Mouse (Mus musculus) heart, embryonic 10.5 days (tissue): ENCODE data around the gene Tmem175. TPM values are rescaled to one million over a fixed set of nuclear protein-coding genes. Genes with fewer than 3 reads are reported as not detected.
A peak's percentile ranks its signal among the peaks of the same experiment; 100 is the strongest.

Experiments used
- DNase-seq: peaks from one replicate; pipeline ENCODE4 v3.0.0-alpha.2; 2017; ENCODE audit warnings: low spot score
- H3K27ac ChIP-seq: fragments of 300-500 bp; sonication (generic); 2 replicates; pipeline ENCODE4 v1.5.1; 2016; ENCODE audit warnings: mild to moderate bottlenecking
- H3K27me3 ChIP-seq: fragments of 300-500 bp; sonication (generic); 2 replicates; pipeline ENCODE4 v1.6.1; 2016; ENCODE audit warnings: mild to moderate bottlenecking; ENCODE audit not compliant: poor library complexity, insufficient read depth, severe bottlenecking
- H3K36me3 ChIP-seq: fragments of 300-500 bp; sonication (generic); 2 replicates; pipeline ENCODE4 v1.6.1; 2016; ENCODE audit warnings: mild to moderate bottlenecking, moderate library complexity
- H3K4me1 ChIP-seq: fragments of 300-500 bp; sonication (generic); 2 replicates; pipeline ENCODE4 v1.6.1; 2016; ENCODE audit warnings: mild to moderate bottlenecking
- H3K4me3 ChIP-seq: fragments of 300-500 bp; sonication (generic); 2 replicates; pipeline ENCODE4 v1.5.1; 2016; ENCODE audit warnings: mild to moderate bottlenecking, moderate library complexity
- H3K9me3 ChIP-seq: fragments of 300-500 bp; sonication (generic); 2 replicates; pipeline ENCODE4 v1.6.1; 2016; ENCODE audit warnings: mild to moderate bottlenecking, moderate library complexity
- WGBS: fragments of 180-500 bp; shearing (Covaris S2); methylation state at CpG from one replicate; pipeline ENCODE4 v1.1.7; 2016; 5-methylcytosine and 5-hydroxymethylcytosine counted together
- polyA plus RNA-seq: library from polyadenylated mRNA; unstranded; fragments of >200 nt; fragmentation: Nextera tagmentation; extraction: Ambion mirVana; gene quantifications from 2 replicates; pipeline ENCODE4 v1.2.1, GENCODE M21; 2016

Tmem175 gene
- polyA plus RNA-seq, 1 experiment from 2014 or later = 20.3 TPM

DNA sequence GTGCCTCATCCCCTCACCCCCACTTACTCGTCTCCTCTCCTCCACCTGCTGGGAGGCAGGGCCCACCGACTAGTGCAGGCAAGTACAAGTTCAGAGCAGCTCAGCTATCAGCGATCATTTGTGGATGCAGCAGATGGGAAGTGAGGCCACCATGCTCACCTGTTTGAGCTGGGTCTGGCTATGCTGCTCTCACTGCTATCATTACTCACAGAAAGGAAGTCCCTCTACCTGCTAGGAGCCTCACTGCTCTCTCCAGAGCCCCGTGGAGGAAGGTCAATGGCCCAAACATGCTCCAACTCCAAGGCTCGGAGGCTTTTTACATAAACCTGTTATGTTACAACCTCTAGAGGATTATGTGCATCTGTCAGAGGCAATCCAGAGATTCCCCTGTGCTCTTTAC, 27.8 kb downstream of the Tmem175 start:
- 79% methylated on average over 5 of the region's 5 CpGs for WGBS
- Histone ChIP-seq H3K27ac (no peak overlapping the region), H3K4me3 (no peak overlapping the region), H3K36me3 (peaks cover 55% of the 10 kb centered on the region), H3K4me1 (peaks cover 8% of the 10 kb centered on the region), H3K9me3 (no peaks in the 10 kb centered on the region), H3K27me3 (no peaks in the 10 kb centered on the region)
- DNase-seq = peak; percentile 52

- no peak overlapping the region for H3K27ac ChIP-seq
- H3K27me3 ChIP-seq = no peaks in the 10 kb centered on the region; the same call in 1 of the 2 replicates
- no peak overlapping the region for H3K4me3 ChIP-seq
- peak; percentile 61 for DNase-seq
- peaks cover 43% of the 10 kb centered on the region for H3K36me3 ChIP-seq
- H3K9me3 ChIP-seq = no peaks in the 10 kb centered on the region
- WGBS = 83% methylated on average over 1 of the region's 1 CpGs
- peaks cover 8% of the 10 kb centered on the region for H3K4me1 ChIP-seq
Measured at GRCm38 (mm10) chr5:108658611-108659010, 29.0 kb downstream of the Tmem175 start.

- H3K4me1 ChIP-seq = peaks cover 8% of the 10 kb centered on the region
- no peaks in the 10 kb centered on the region for H3K9me3 ChIP-seq
- H3K36me3 ChIP-seq = peaks cover 30% of the 10 kb centered on the region
- peak within 1 kb of the TSS; percentile 88 for H3K27ac ChIP-seq
- 11% methylated on average over 24 of the region's 24 CpGs for WGBS
- peak within 1 kb of the TSS; percentile 92 for H3K4me3 ChIP-seq
- DNase-seq = no peak
- H3K27me3 ChIP-seq = peaks cover 7% of the 10 kb centered on the region; the same call in 1 of the 2 replicates
Measured at GRCm38 (mm10) chr5:108659698-108660631, 30.4 kb downstream of the Tmem175 start, which contains the start of gene Idua. Gene Idua, plus strand, starts transcription at chr5:108660331.

DNA sequence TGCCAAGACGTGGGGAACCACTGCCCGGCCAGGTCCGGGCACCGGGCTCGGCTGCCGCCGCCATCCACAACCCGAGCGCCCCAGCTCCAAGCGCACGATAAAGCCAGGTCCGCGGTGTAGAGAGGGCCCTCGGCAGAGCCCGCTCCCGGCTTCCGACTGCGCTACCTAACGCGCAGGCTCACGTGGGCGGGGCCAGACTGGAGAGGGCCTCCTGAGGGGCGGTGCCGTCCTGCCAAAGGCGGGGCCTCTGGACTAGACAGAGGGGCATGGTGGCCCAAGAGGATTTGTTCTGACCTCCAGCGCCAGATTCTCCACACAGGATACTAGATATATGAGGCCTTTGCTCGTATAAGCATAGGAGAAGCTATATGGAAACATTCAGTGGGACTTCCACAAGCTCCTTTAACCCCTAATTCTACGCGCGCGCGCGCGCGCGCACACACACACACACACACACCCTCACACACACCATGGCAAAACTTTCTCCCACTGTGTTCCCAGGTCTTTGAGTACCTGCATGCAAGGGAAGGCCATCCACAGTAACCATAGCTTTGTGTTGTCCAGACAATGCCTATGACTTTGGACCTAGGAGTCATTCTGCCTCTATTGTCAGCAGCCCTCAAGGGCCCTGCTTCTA, 31.2 kb downstream of the Tmem175 start:
- Histone ChIP-seq H3K4me3 (peak overlapping the region; percentile 92), H3K27me3 (peaks cover 9% of the 10 kb centered on the region; the same call in 1 of the 2 replicates), H3K27ac (peak overlapping the region; percentile 88), H3K36me3 (peaks cover 22% of the 10 kb centered on the region), H3K9me3 (no peaks in the 10 kb centered on the region), H3K4me1 (peaks cover 8% of the 10 kb centered on the region)
- WGBS = 14% methylated on average over 36 of the region's 36 CpGs
- peak; percentile 96 for DNase-seq

DNA sequence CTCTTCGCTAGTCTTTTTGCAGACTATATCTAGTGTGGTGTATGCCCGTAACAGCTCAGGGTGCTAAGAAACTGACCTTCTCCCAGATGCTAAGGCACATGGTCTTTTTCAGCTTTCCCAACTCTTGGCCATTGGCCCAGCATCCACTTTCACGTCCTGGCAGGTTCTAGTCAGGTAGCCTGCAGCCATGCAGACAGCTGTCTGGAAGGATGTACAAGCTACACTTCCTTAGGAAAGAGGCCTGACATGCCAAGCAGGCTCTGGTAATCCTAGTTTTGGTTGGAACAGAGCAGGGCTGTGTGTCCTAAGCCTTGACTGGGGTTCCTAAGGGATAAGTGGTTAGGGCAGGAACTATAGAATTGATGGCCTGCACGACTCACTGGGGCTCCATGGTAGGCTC, 33.2 kb downstream of the Tmem175 start:
- H3K27ac ChIP-seq = no peak overlapping the region
- peaks cover 8% of the 10 kb centered on the region for H3K4me1 ChIP-seq
- H3K27me3 ChIP-seq = peaks cover 9% of the 10 kb centered on the region; the same call in 1 of the 2 replicates
- 78% methylated on average over 4 of the region's 4 CpGs for WGBS
- H3K4me3 ChIP-seq = no peak overlapping the region
- no peaks in the 10 kb centered on the region for H3K9me3 ChIP-seq
- peaks cover 3% of the 10 kb centered on the region; the same call in 1 of the 2 replicates for H3K36me3 ChIP-seq
- DNase-seq = no peak

- H3K4me1 ChIP-seq = peaks cover 10% of the 10 kb centered on the region
- no peak for DNase-seq
- no peak overlapping the region for H3K27ac ChIP-seq
- 38% methylated on average over 3 of the region's 3 CpGs for WGBS
- peaks cover 9% of the 10 kb centered on the region; the same call in 1 of the 2 replicates for H3K27me3 ChIP-seq
- no peak overlapping the region for H3K4me3 ChIP-seq
- no peaks in the 10 kb centered on the region for H3K9me3 ChIP-seq
- no peaks in the 10 kb centered on the region for H3K36me3 ChIP-seq
Measured at GRCm38 (mm10) chr5:108665066-108665465, 35.5 kb downstream of the Tmem175 start.

- Histone ChIP-seq H3K4me1 (peaks cover 19% of the 10 kb centered on the region), H3K4me3 (no peak overlapping the region), H3K36me3 (peaks cover 16% of the 10 kb centered on the region), H3K9me3 (no peaks in the 10 kb centered on the region), H3K27me3 (peaks cover 9% of the 10 kb centered on the region; the same call in 1 of the 2 replicates), H3K27ac (no peak overlapping the region)
- 78% methylated on average over 2 of the region's 2 CpGs for WGBS
- DNase-seq = no peak
Measured at GRCm38 (mm10) chr5:108667370-108667769, 37.8 kb downstream of the Tmem175 start.

DNA sequence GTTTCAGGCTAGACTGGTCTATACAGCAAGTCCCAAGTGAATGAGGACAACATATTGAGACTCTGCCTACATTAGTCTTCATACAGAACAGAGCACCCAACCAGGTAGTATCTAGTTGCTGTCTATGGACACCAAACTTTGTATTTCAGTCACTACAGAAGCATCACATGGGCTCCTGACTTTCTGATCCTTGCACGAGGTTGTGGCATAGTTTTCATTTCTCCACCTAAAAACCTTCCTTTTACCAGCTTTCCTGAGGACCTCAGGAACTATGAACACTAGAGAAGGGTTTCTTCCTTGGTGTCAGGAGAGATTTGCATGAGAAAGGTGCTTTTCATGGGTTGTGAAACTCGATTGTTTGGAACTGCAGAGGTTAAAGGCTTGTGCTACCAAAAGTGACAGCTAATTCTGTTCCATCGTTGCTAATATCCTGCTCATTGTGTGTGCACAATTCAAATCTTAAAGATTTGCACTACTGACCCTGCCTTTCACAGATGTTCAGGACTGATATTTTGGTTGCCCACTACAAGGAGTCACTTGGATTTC, 38.9 kb downstream of the Tmem175 start:
- Histone ChIP-seq H3K4me1 (peaks cover 19% of the 10 kb centered on the region), H3K27ac (peak overlapping the region; percentile 95), H3K36me3 (peaks cover 26% of the 10 kb centered on the region), H3K27me3 (0 out of 2 replicates have a peak, but pooled peaks cover 9% of the 10 kb centered on the region), H3K4me3 (peak overlapping the region; percentile 67), H3K9me3 (no peaks in the 10 kb centered on the region)
- 17% methylated on average over 3 of the region's 3 CpGs for WGBS
- no peak for DNase-seq

DNA sequence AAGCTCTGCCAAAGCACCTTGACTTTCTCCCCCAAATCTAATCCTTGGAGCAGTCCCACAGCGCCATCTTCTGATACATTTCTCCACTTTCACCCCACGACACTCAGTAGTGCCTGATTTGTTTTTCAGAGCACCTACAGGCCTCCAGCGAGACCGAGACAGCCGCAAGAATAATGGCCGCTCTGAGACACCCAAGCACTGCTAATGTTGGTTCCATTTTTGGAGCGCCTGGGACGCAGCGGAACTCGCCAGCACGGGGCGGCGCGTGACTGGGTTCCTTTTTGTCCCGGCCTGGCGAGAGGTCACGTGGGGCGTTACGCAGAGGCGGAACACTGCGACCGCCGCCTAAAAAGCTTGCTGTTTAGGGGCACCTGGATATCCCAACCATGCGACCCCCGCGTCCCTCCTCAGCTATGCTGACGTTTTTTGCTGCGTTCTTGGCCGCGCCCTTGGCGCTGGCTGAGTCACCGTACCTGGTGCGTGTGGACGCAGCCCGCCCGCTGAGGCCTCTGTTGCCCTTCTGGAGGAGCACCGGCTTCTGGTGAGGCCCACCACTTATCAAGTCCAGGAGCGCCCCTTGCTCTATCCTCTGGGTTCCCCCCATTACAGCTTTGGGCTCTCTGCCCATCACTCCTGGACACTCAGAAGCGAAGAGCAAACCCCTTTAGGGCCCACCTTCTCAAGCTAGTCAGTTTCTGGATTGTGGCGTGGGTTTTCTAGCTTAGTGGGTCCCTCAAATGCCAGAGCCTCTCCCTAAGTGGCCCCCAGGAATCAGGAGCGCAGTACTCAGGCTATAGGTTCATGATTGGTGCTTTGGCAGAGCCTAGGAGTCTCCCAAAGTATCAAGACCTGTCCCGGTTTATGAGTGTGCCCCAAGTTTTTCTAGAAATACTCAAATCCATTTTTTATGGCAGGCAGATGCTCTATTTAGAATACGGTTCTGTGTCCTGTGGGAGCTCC, 39.7 kb downstream of the Tmem175 start, which contains the start of gene Dgkq:
Gene Dgkq (minus strand): TSS at position 696 of the 960 bp plus-strand sequence.
- Histone ChIP-seq H3K9me3 (no peaks in the 10 kb centered on the region), H3K4me1 (peaks cover 19% of the 10 kb centered on the region), H3K36me3 (peaks cover 28% of the 10 kb centered on the region), H3K27me3 (0 out of 2 replicates have a peak, but pooled peaks cover 9% of the 10 kb centered on the region), H3K4me3 (peak within 1 kb of the TSS; percentile 67), H3K27ac (peak within 1 kb of the TSS; percentile 95)
- peak; percentile 94 for DNase-seq
- 7% methylated on average over 43 of the region's 43 CpGs for WGBS

- H3K36me3 ChIP-seq = peaks cover 28% of the 10 kb centered on the region
- H3K9me3 ChIP-seq = no peaks in the 10 kb centered on the region
- peaks cover 19% of the 10 kb centered on the region for H3K4me1 ChIP-seq
- H3K4me3 ChIP-seq = peak overlapping the region; percentile 67
- WGBS = 79% methylated on average over 9 of the region's 9 CpGs
- 0 out of 2 replicates have a peak, but pooled peaks cover 2% of the 10 kb centered on the region for H3K27me3 ChIP-seq
- H3K27ac ChIP-seq = peak overlapping the region; percentile 95
- DNase-seq = no peak
Measured at GRCm38 (mm10) chr5:108669986-108670385, 40.4 kb downstream of the Tmem175 start.

DNA sequence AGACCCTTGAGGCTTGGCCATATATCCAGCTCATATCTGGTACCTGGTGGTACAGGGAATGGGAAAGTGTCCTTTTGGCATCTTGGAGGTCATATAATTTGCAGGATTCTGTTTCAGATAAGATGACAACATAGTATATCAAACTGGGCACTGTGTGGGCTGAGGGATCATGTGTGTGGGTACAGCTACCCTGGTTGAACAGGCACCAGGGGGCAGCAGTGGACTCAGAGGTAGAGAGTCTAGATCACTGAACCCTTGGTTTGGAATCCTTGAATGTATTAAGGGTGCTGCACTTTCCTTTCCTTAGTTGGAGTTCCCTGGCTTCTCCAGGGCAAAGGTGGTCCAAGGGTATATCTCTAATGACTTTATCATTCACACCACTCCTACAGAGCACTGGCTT, 41.2 kb downstream of the Tmem175 start:
- H3K36me3 ChIP-seq = peaks cover 28% of the 10 kb centered on the region
- no peak overlapping the region for H3K27ac ChIP-seq
- no peak overlapping the region for H3K4me3 ChIP-seq
- H3K4me1 ChIP-seq = peaks cover 19% of the 10 kb centered on the region
- H3K27me3 ChIP-seq = no peaks in the 10 kb centered on the region
- H3K9me3 ChIP-seq = no peaks in the 10 kb centered on the region
- DNase-seq = no peak

GRCm38 (mm10) chr5:108671757-108672156, 42.2 kb downstream of the Tmem175 start:
- Histone ChIP-seq H3K4me3 (no peak overlapping the region), H3K4me1 (peaks cover 24% of the 10 kb centered on the region), H3K9me3 (no peaks in the 10 kb centered on the region), H3K36me3 (peaks cover 28% of the 10 kb centered on the region), H3K27ac (no peak overlapping the region), H3K27me3 (no peaks in the 10 kb centered on the region)
- WGBS = 89% methylated on average over 12 of the region's 12 CpGs
- DNase-seq = no peak
